Mouse (Mus musculus): ENCODE data around the gene Htr1f. TPM values are rescaled to one million over a fixed set of nuclear protein-coding genes. Genes with fewer than 3 reads are reported as not detected.
A peak's percentile ranks its signal among the peaks of the same experiment; 100 is the strongest.
"Not testable (repeated sequence)": the region's sequence is repeated elsewhere in the genome, so short reads cannot be mapped to it uniquely, and the experiment has no call there.

Htr1f gene
- polyA plus RNA-seq (2015; fragmentation: Nextera tagmentation; extraction: Ambion mirVana): 0.62 and 0.63 TPM in 2 replicates

GRCm38 (mm10) chr16:65105184-65105931, at the start of gene Htr1f:
Gene Htr1f, minus strand, starts transcription at chr16:65105854.
- WGBS: 4% methylated on average over 41 of the region's 41 CpGs
- no peak for ATAC-seq (ENCODE audit: insufficient number of reproducible peaks, low FRiP score, low TSS enrichment, low read depth)
- Histone ChIP-seq H3K27ac (no peak within 1 kb of the TSS), H3K4me1 (peaks cover 7% of the 10 kb centered on the region; the same call in 1 of the 2 replicates), H3K9ac (peak within 1 kb of the TSS; percentile 26; the same call in 1 of the 2 replicates), H3K27me3 (peaks cover 14% of the 10 kb centered on the region), H3K36me3 (no peaks in the 10 kb centered on the region), H3K4me2 (peak within 1 kb of the TSS; percentile 79), H3K4me3 (peak within 1 kb of the TSS; percentile 41), H3K9me3 (no peaks in the 10 kb centered on the region)

GRCm38 (mm10) chr16:65139771-65140170, 34.1 kb upstream of the Htr1f start:
- Histone ChIP-seq H3K4me3 (no peak overlapping the region), H3K36me3 (no peaks in the 10 kb centered on the region), H3K4me1 (no peaks in the 10 kb centered on the region), H3K27ac (no peak overlapping the region), H3K27me3 (no peaks in the 10 kb centered on the region), H3K9me3 (no peaks in the 10 kb centered on the region), H3K4me2 (no peak overlapping the region), H3K9ac (no peak overlapping the region)
- WGBS: 28% methylated on average over 2 of the region's 2 CpGs
- no peak for ATAC-seq (ENCODE audit: insufficient number of reproducible peaks, low FRiP score, low TSS enrichment, low read depth)

- ATAC-seq (ENCODE audit: insufficient number of reproducible peaks, low FRiP score, low TSS enrichment, low read depth): no peak
- Histone ChIP-seq H3K36me3 (no peaks in the 10 kb centered on the region), H3K4me2 (no peak overlapping the region), H3K9me3 (no peaks in the 10 kb centered on the region), H3K27ac (no peak overlapping the region), H3K27me3 (no peaks in the 10 kb centered on the region), H3K9ac (no peak overlapping the region), H3K4me3 (no peak overlapping the region), H3K4me1 (no peaks in the 10 kb centered on the region)
- WGBS: 67% methylated on average over 2 of the region's 2 CpGs
Observed at GRCm38 (mm10) chr16:65129391-65129790, 23.7 kb upstream of the Htr1f start.

- Histone ChIP-seq H3K4me3 (no peak overlapping the region), H3K27me3 (no peaks in the 10 kb centered on the region), H3K27ac (no peak overlapping the region), H3K36me3 (no peaks in the 10 kb centered on the region), H3K9ac (no peak overlapping the region), H3K4me1 (no peaks in the 10 kb centered on the region), H3K9me3 (no peaks in the 10 kb centered on the region), H3K4me2 (no peak overlapping the region)
- no peak for ATAC-seq (ENCODE audit: insufficient number of reproducible peaks, low FRiP score, low TSS enrichment, low read depth)
- WGBS: 65% methylated on average over 3 of the region's 3 CpGs
Observed at GRCm38 (mm10) chr16:65127846-65128245, 22.2 kb upstream of the Htr1f start.

GRCm38 (mm10) chr16:65112221-65112620, 6.6 kb upstream of the Htr1f start:
- WGBS: 67% methylated on average over 1 of the region's 1 CpGs
- Histone ChIP-seq H3K9me3 (no peaks in the 10 kb centered on the region), H3K27ac (no peak overlapping the region), H3K9ac (no peak overlapping the region), H3K27me3 (no peaks in the 10 kb centered on the region), H3K36me3 (no peaks in the 10 kb centered on the region), H3K4me1 (no peaks in the 10 kb centered on the region), H3K4me2 (no peak overlapping the region), H3K4me3 (no peak overlapping the region)
- no peak for ATAC-seq (ENCODE audit: insufficient number of reproducible peaks, low FRiP score, low TSS enrichment, low read depth)

- no peak for ATAC-seq (ENCODE audit: insufficient number of reproducible peaks, low FRiP score, low TSS enrichment, low read depth)
- Histone ChIP-seq H3K9ac (no peak overlapping the region), H3K4me3 (no peak overlapping the region), H3K9me3 (no peaks in the 10 kb centered on the region), H3K4me1 (no peaks in the 10 kb centered on the region), H3K36me3 (no peaks in the 10 kb centered on the region), H3K4me2 (no peak overlapping the region), H3K27me3 (no peaks in the 10 kb centered on the region), H3K27ac (no peak overlapping the region)
- 84% methylated on average over 5 of the region's 5 CpGs for WGBS
Observed at GRCm38 (mm10) chr16:65093552-65093951, 12.1 kb downstream of the Htr1f start.

- WGBS: 19% methylated on average over 2 of the region's 2 CpGs
- H3K27me3 ChIP-seq: no peaks in the 10 kb centered on the region
- H3K27ac ChIP-seq: no peak overlapping the region
- no peak overlapping the region for H3K9ac ChIP-seq
- H3K4me2 ChIP-seq: no peak overlapping the region
- no peak for ATAC-seq (ENCODE audit: insufficient number of reproducible peaks, low FRiP score, low TSS enrichment, low read depth)
- H3K4me3 ChIP-seq: no peak overlapping the region
- H3K36me3 ChIP-seq: no peaks in the 10 kb centered on the region
- no peaks in the 10 kb centered on the region for H3K9me3 ChIP-seq
- no peaks in the 10 kb centered on the region for H3K4me1 ChIP-seq
Observed at GRCm38 (mm10) chr16:65083475-65083874, 22.2 kb downstream of the Htr1f start.

- ATAC-seq (ENCODE audit: insufficient number of reproducible peaks, low FRiP score, low TSS enrichment, low read depth): no peak
- Histone ChIP-seq H3K27me3 (no peaks in the 10 kb centered on the region), H3K4me1 (no peaks in the 10 kb centered on the region), H3K27ac (no peak overlapping the region), H3K36me3 (no peaks in the 10 kb centered on the region), H3K4me2 (no peak overlapping the region), H3K9ac (no peak overlapping the region), H3K4me3 (no peak overlapping the region), H3K9me3 (no peaks in the 10 kb centered on the region)
- 77% methylated on average over 1 of the region's 1 CpGs for WGBS
Observed at GRCm38 (mm10) chr16:65069867-65070266, 35.8 kb downstream of the Htr1f start.

- H3K9ac ChIP-seq: no peak overlapping the region
- no peak overlapping the region for H3K4me2 ChIP-seq
- H3K27me3 ChIP-seq: no peaks in the 10 kb centered on the region
- H3K9me3 ChIP-seq: no peaks in the 10 kb centered on the region
- H3K36me3 ChIP-seq: no peaks in the 10 kb centered on the region
- no peak overlapping the region for H3K4me3 ChIP-seq
- H3K27ac ChIP-seq: no peak overlapping the region
- no peak for ATAC-seq (ENCODE audit: insufficient number of reproducible peaks, low FRiP score, low TSS enrichment, low read depth)
- H3K4me1 ChIP-seq: no peaks in the 10 kb centered on the region
Observed at GRCm38 (mm10) chr16:65066264-65066663, 39.4 kb downstream of the Htr1f start.

GRCm38 (mm10) chr16:65037660-65038425, 67.8 kb downstream of the Htr1f start:
- H3K36me3 ChIP-seq; ATAC-seq (ENCODE audit: insufficient number of reproducible peaks, low FRiP score, low TSS enrichment, low read depth); H3K9ac ChIP-seq; H3K9me3 ChIP-seq; H3K4me2 ChIP-seq; H3K27me3 ChIP-seq; H3K4me1 ChIP-seq; H3K27ac ChIP-seq; H3K4me3 ChIP-seq: not testable (repeated sequence)
- 91% methylated on average over 5 of the region's 5 CpGs for WGBS

- no peaks in the 10 kb centered on the region for H3K9me3 ChIP-seq
- H3K4me1 ChIP-seq: no peaks in the 10 kb centered on the region
- H3K4me3 ChIP-seq: no peak overlapping the region
- WGBS: 82% methylated on average over 1 of the region's 1 CpGs
- no peak for ATAC-seq (ENCODE audit: insufficient number of reproducible peaks, low FRiP score, low TSS enrichment, low read depth)
- no peak overlapping the region for H3K9ac ChIP-seq
- no peaks in the 10 kb centered on the region for H3K36me3 ChIP-seq
- H3K27ac ChIP-seq: no peak overlapping the region
- no peaks in the 10 kb centered on the region for H3K27me3 ChIP-seq
- no peak overlapping the region for H3K4me2 ChIP-seq
Observed at GRCm38 (mm10) chr16:65029675-65030074, 76.0 kb downstream of the Htr1f start.

GRCm38 (mm10) chr16:65022364-65022763, 83.3 kb downstream of the Htr1f start:
- Histone ChIP-seq H3K27me3 (no peaks in the 10 kb centered on the region), H3K4me3 (no peak overlapping the region), H3K4me1 (no peaks in the 10 kb centered on the region), H3K9me3 (no peaks in the 10 kb centered on the region), H3K36me3 (no peaks in the 10 kb centered on the region), H3K4me2 (no peak overlapping the region), H3K27ac (no peak overlapping the region), H3K9ac (no peak overlapping the region)
- no peak for ATAC-seq (ENCODE audit: insufficient number of reproducible peaks, low FRiP score, low TSS enrichment, low read depth)
- 61% methylated on average over 3 of the region's 3 CpGs for WGBS

Data from limb, embryonic 15.5 days (tissue).